Mouse (Mus musculus): ENCODE measurements around the gene Htr1d. TPM values are rescaled to one million over a fixed set of nuclear protein-coding genes. Genes with fewer than 3 reads are reported as not detected.

Gene Htr1d
- polyA plus RNA-seq, 1 experiment = 0.06 TPM

GRCm38 (mm10) chr4:136444561-136444960, 21.2 kb downstream of the Htr1d start:
- TF ChIP-seq CTCF (IDR thresholded peaks at IDR 0.05; ENCODE audit: control insufficient read depth, insufficient read depth, insufficient read length) (no peak), MYOG (IDR thresholded peaks at IDR 0.05; ENCODE audit: control insufficient read depth, extremely low read depth, insufficient read length) (no peak), MYOD1 (IDR thresholded peaks at IDR 0.05; ENCODE audit: control insufficient read depth, insufficient read length, low read depth) (no peak), USF1 (IDR thresholded peaks at IDR 0.05; ENCODE audit: low read depth) (no peak), MAX (IDR thresholded peaks at IDR 0.05) (no peak), FOSL1 (IDR thresholded peaks at IDR 0.05; ENCODE audit: insufficient read depth, low read length, poor library complexity, severe bottlenecking) (no peak), CEBPB (IDR thresholded peaks at IDR 0.05; ENCODE audit: low read depth) (no peak)
- Histone ChIP-seq H3K4me3 (ENCODE audit: insufficient read depth, poor library complexity, severe bottlenecking) (no peak overlapping the region), H3K79me2 (ENCODE audit: control insufficient read depth, insufficient read depth) (no peaks in the 10 kb centered on the region), H3K36me3 (ENCODE audit: control insufficient read depth, insufficient read depth) (no peaks in the 10 kb centered on the region), H3K79me3 (ENCODE audit: low read depth) (no peaks in the 10 kb centered on the region), H3ac (ENCODE audit: control insufficient read depth, insufficient read length, low read depth) (no peak overlapping the region), H3K27me3 (ENCODE audit: control insufficient read depth, insufficient read depth, insufficient read length) (no peaks in the 10 kb centered on the region)

GRCm38 (mm10) chr4:136449795-136450194, 26.5 kb downstream of the Htr1d start:
- TF ChIP-seq CTCF (IDR thresholded peaks at IDR 0.05; ENCODE audit: control insufficient read depth, insufficient read depth, insufficient read length) (no peak), CEBPB (IDR thresholded peaks at IDR 0.05; ENCODE audit: low read depth) (no peak), USF1 (IDR thresholded peaks at IDR 0.05; ENCODE audit: low read depth) (no peak), MYOG (IDR thresholded peaks at IDR 0.05; ENCODE audit: control insufficient read depth, extremely low read depth, insufficient read length) (no peak), FOSL1 (IDR thresholded peaks at IDR 0.05; ENCODE audit: insufficient read depth, low read length, poor library complexity, severe bottlenecking) (no peak), MYOD1 (IDR thresholded peaks at IDR 0.05; ENCODE audit: control insufficient read depth, insufficient read length, low read depth) (no peak), MAX (IDR thresholded peaks at IDR 0.05) (no peak)
- Histone ChIP-seq H3K27me3 (ENCODE audit: control insufficient read depth, insufficient read depth, insufficient read length) (no peaks in the 10 kb centered on the region), H3K79me2 (ENCODE audit: control insufficient read depth, insufficient read depth) (no peaks in the 10 kb centered on the region), H3ac (ENCODE audit: control insufficient read depth, insufficient read length, low read depth) (no peak overlapping the region), H3K79me3 (ENCODE audit: low read depth) (no peaks in the 10 kb centered on the region), H3K4me3 (ENCODE audit: insufficient read depth, poor library complexity, severe bottlenecking) (no peak overlapping the region), H3K36me3 (ENCODE audit: control insufficient read depth, insufficient read depth) (no peaks in the 10 kb centered on the region)

GRCm38 (mm10) chr4:136450271-136450670, 26.9 kb downstream of the Htr1d start:
- H3K79me2 ChIP-seq (ENCODE audit: control insufficient read depth, insufficient read depth) = no peaks in the 10 kb centered on the region
- no peaks in the 10 kb centered on the region for H3K79me3 ChIP-seq (ENCODE audit: low read depth)
- no peaks in the 10 kb centered on the region for H3K27me3 ChIP-seq (ENCODE audit: control insufficient read depth, insufficient read depth, insufficient read length)
- TF ChIP-seq MYOG (IDR thresholded peaks at IDR 0.05; ENCODE audit: control insufficient read depth, extremely low read depth, insufficient read length) (no peak), CEBPB (IDR thresholded peaks at IDR 0.05; ENCODE audit: low read depth) (no peak), FOSL1 (IDR thresholded peaks at IDR 0.05; ENCODE audit: insufficient read depth, low read length, poor library complexity, severe bottlenecking) (no peak), MYOD1 (IDR thresholded peaks at IDR 0.05; ENCODE audit: control insufficient read depth, insufficient read length, low read depth) (no peak), MAX (IDR thresholded peaks at IDR 0.05) (peak; percentile 22), USF1 (IDR thresholded peaks at IDR 0.05; ENCODE audit: low read depth) (no peak)
- no peaks in the 10 kb centered on the region for H3K36me3 ChIP-seq (ENCODE audit: control insufficient read depth, insufficient read depth)
- H3ac ChIP-seq (ENCODE audit: control insufficient read depth, insufficient read length, low read depth) = no peak overlapping the region
- no peak overlapping the region for H3K4me3 ChIP-seq (ENCODE audit: insufficient read depth, poor library complexity, severe bottlenecking)

- no peak overlapping the region for H3ac ChIP-seq (ENCODE audit: control insufficient read depth, insufficient read length, low read depth)
- no peaks in the 10 kb centered on the region for H3K27me3 ChIP-seq (ENCODE audit: control insufficient read depth, insufficient read depth, insufficient read length)
- H3K4me3 ChIP-seq (ENCODE audit: insufficient read depth, poor library complexity, severe bottlenecking) = no peak overlapping the region
- TF ChIP-seq CTCF (IDR thresholded peaks at IDR 0.05; ENCODE audit: control insufficient read depth, insufficient read depth, insufficient read length) (no peak), USF1 (IDR thresholded peaks at IDR 0.05; ENCODE audit: low read depth) (no peak), MYOD1 (IDR thresholded peaks at IDR 0.05; ENCODE audit: control insufficient read depth, insufficient read length, low read depth) (no peak), MAX (IDR thresholded peaks at IDR 0.05) (no peak), CEBPB (IDR thresholded peaks at IDR 0.05; ENCODE audit: low read depth) (no peak), FOSL1 (IDR thresholded peaks at IDR 0.05; ENCODE audit: insufficient read depth, low read length, poor library complexity, severe bottlenecking) (no peak), MYOG (IDR thresholded peaks at IDR 0.05; ENCODE audit: control insufficient read depth, extremely low read depth, insufficient read length) (no peak)
- no peaks in the 10 kb centered on the region for H3K79me3 ChIP-seq (ENCODE audit: low read depth)
- H3K36me3 ChIP-seq (ENCODE audit: control insufficient read depth, insufficient read depth) = no peaks in the 10 kb centered on the region
- no peaks in the 10 kb centered on the region for H3K79me2 ChIP-seq (ENCODE audit: control insufficient read depth, insufficient read depth)
These were observed 28.2 kb downstream of the Htr1d start for GRCm38 (mm10) chr4:136451564-136451963.

- no peaks in the 10 kb centered on the region for H3K79me2 ChIP-seq (ENCODE audit: control insufficient read depth, insufficient read depth)
- no peak overlapping the region for H3K4me3 ChIP-seq (ENCODE audit: insufficient read depth, poor library complexity, severe bottlenecking)
- H3K27me3 ChIP-seq (ENCODE audit: control insufficient read depth, insufficient read depth, insufficient read length) = no peaks in the 10 kb centered on the region
- H3K36me3 ChIP-seq (ENCODE audit: control insufficient read depth, insufficient read depth) = no peaks in the 10 kb centered on the region
- no peaks in the 10 kb centered on the region for H3K79me3 ChIP-seq (ENCODE audit: low read depth)
- no peak overlapping the region for H3ac ChIP-seq (ENCODE audit: control insufficient read depth, insufficient read length, low read depth)
- TF ChIP-seq MYOD1 (IDR thresholded peaks at IDR 0.05; ENCODE audit: control insufficient read depth, insufficient read length, low read depth) = no peak
These were observed 29.0 kb downstream of the Htr1d start for GRCm38 (mm10) chr4:136452286-136452685.

- no peaks in the 10 kb centered on the region for H3K27me3 ChIP-seq (ENCODE audit: control insufficient read depth, insufficient read depth, insufficient read length)
- no peak overlapping the region for H3K4me3 ChIP-seq (ENCODE audit: insufficient read depth, poor library complexity, severe bottlenecking)
- no peak overlapping the region for H3ac ChIP-seq (ENCODE audit: control insufficient read depth, insufficient read length, low read depth)
- TF ChIP-seq MAX (IDR thresholded peaks at IDR 0.05) = no peak
- no peaks in the 10 kb centered on the region for H3K79me3 ChIP-seq (ENCODE audit: low read depth)
- no peaks in the 10 kb centered on the region for H3K36me3 ChIP-seq (ENCODE audit: control insufficient read depth, insufficient read depth)
- no peaks in the 10 kb centered on the region for H3K79me2 ChIP-seq (ENCODE audit: control insufficient read depth, insufficient read depth)
These were observed 29.5 kb downstream of the Htr1d start for GRCm38 (mm10) chr4:136452792-136453191.
